ENCODE assay signal across 26 mouse cellular contexts in genomic region chr1:109971721-109972425, GRCm38 (mm10). TPM values are rescaled to one million over a fixed set of nuclear protein-coding genes. Genes with fewer than 3 reads are reported as not detected.
DNase-seq lines count a peak whose midpoint lies in the region; ATAC-seq and TF ChIP-seq lines count a peak whose summit lies in the region.
"Had no signal": no experiment of that assay in that cellular context is flagged by ENCODE, and none has a peak within 500 bp of the region (broad histone marks: within the 10 kb centered on the region; RNA-seq: fewer than 3 reads in every experiment).

No protein-coding gene starts in this region.

- no peaks in the 10 kb centered on the region; the same call in 1 of the 2 replicates for H3K4me1 ChIP-seq in limb, embryonic 12.5 days (replicated peaks)
- no peaks in the 10 kb centered on the region for H3K4me1 ChIP-seq in limb, embryonic 10.5 days
- H3K4me1 ChIP-seq in forebrain, embryonic 10.5 days: peaks cover 16% of the 10 kb centered on the region
- no peaks in the 10 kb centered on the region for H3K4me1 ChIP-seq in forebrain, postnatal 0 days (ENCODE audit: insufficient read depth)
- H3K4me1 ChIP-seq: embryonic facial prominence, embryonic 15.5 days; heart, embryonic 13.5 days had no signal

- no peak overlapping the region for H3K27ac ChIP-seq in limb, embryonic 12.5 days
- H3K27ac ChIP-seq in limb, embryonic 10.5 days: no peak overlapping the region
- H3K27ac ChIP-seq in forebrain, embryonic 10.5 days: peak overlapping the region; percentile 56; the same call in 1 of the 2 replicates
- no peak overlapping the region for H3K27ac ChIP-seq in forebrain, postnatal 0 days (ENCODE audit: low read depth, low read length)
- H3K27ac ChIP-seq: embryonic facial prominence, embryonic 15.5 days; gastrocnemius, adult 2 months; heart, embryonic 13.5 days; left cerebral cortex, adult 2 months had no signal

- no peak overlapping the region for H3K9ac ChIP-seq in limb, embryonic 12.5 days (replicated peaks)
- H3K9ac ChIP-seq in forebrain, postnatal 0 days: no peak overlapping the region
- H3K9ac ChIP-seq: embryonic facial prominence, embryonic 15.5 days; heart, embryonic 13.5 days had no signal

- peak; percentile 52; the same call in 1 of the 2 replicates for ATAC-seq in limb, embryonic 12.5 days (ENCODE audit: insufficient number of reproducible peaks, insufficient read depth, low FRiP score, low TSS enrichment, low read depth)
- peak; percentile 42 for ATAC-seq in forebrain, postnatal 0 days

- WGBS in limb, embryonic 12.5 days: 57% methylated on average over 5 of the region's 5 CpGs
- 84% methylated on average over 5 of the region's 5 CpGs for WGBS in limb, embryonic 10.5 days
- 48% methylated on average over 5 of the region's 5 CpGs for WGBS in forebrain, embryonic 10.5 days
- WGBS in forebrain, postnatal 0 days: 24% methylated on average over 5 of the region's 5 CpGs

- no peak overlapping the region for H3K4me2 ChIP-seq in limb, embryonic 12.5 days
- H3K4me2 ChIP-seq in forebrain, postnatal 0 days (ENCODE audit: low read depth): no peak overlapping the region
- H3K4me2 ChIP-seq: embryonic facial prominence, embryonic 15.5 days; heart, embryonic 13.5 days; liver, embryonic 11.5 days had no signal

- H3K4me3 ChIP-seq in limb, embryonic 12.5 days (replicated peaks): no peak overlapping the region
- no peak overlapping the region for H3K4me3 ChIP-seq in limb, embryonic 10.5 days
- H3K4me3 ChIP-seq in forebrain, embryonic 10.5 days: no peak overlapping the region
- H3K4me3 ChIP-seq in forebrain, postnatal 0 days (ENCODE audit: low read depth, low read length): no peak overlapping the region
- H3K4me3 ChIP-seq: embryonic facial prominence, embryonic 15.5 days; gastrocnemius, adult 2 months; heart, embryonic 13.5 days; left cerebral cortex, adult 2 months had no signal

- no peaks in the 10 kb centered on the region for H3K36me3 ChIP-seq in limb, embryonic 12.5 days
- no peaks in the 10 kb centered on the region for H3K36me3 ChIP-seq in limb, embryonic 10.5 days
- no peaks in the 10 kb centered on the region for H3K36me3 ChIP-seq in forebrain, embryonic 10.5 days (replicated peaks)
- H3K36me3 ChIP-seq in forebrain, postnatal 0 days (ENCODE audit: insufficient read depth): no peaks in the 10 kb centered on the region
- H3K36me3 ChIP-seq: embryonic facial prominence, embryonic 15.5 days; heart, embryonic 13.5 days had no signal

- H3K27me3 ChIP-seq in limb, embryonic 12.5 days: no peaks in the 10 kb centered on the region
- H3K27me3 ChIP-seq in limb, embryonic 10.5 days (ENCODE audit: low read depth, poor library complexity, severe bottlenecking): no peaks in the 10 kb centered on the region
- no peaks in the 10 kb centered on the region for H3K27me3 ChIP-seq in forebrain, embryonic 10.5 days (ENCODE audit: poor library complexity, severe bottlenecking)
- no peaks in the 10 kb centered on the region for H3K27me3 ChIP-seq in forebrain, postnatal 0 days (ENCODE audit: insufficient read depth, low read length)
- H3K27me3 ChIP-seq: embryonic facial prominence, embryonic 15.5 days; heart, embryonic 13.5 days had no signal

- H3K9me3 ChIP-seq in limb, embryonic 12.5 days: no peaks in the 10 kb centered on the region
- H3K9me3 ChIP-seq in limb, embryonic 10.5 days (replicated peaks): no peaks in the 10 kb centered on the region
- no peaks in the 10 kb centered on the region for H3K9me3 ChIP-seq in forebrain, embryonic 10.5 days
- H3K9me3 ChIP-seq in forebrain, postnatal 0 days (ENCODE audit: low read length): no peaks in the 10 kb centered on the region
- H3K9me3 ChIP-seq: embryonic facial prominence, embryonic 15.5 days; heart, embryonic 13.5 days had no signal

- no peak for TF ChIP-seq CTCF in forebrain, postnatal 0 days (IDR thresholded peaks at IDR 0.05; ENCODE audit: low read depth)

- DNase-seq in limb, embryonic 10.5 days (ENCODE audit: low spot score): no peak
- peak; percentile 42 for DNase-seq in embryo, embryonic 10.5 days (ENCODE audit: low spot score)
- DNase-seq in forebrain, embryonic 10.5 days (ENCODE audit: extremely low spot score, low spot score): peak; percentile 17
- no peak for DNase-seq in forebrain, postnatal 0 days
- no peak for DNase-seq in thymus, adult 18-20 months
- no peak for DNase-seq in kidney, postnatal 4 days
- DNase-seq: adrenal gland, postnatal 36 days; cerebellum, adult 18-20 months; cerebellum, postnatal 36 days; gastrocnemius, adult 2 months; heart, postnatal 36 days; kidney, adult 9 months; kidney, postnatal 36 days; layer of hippocampus, adult 9-11 months; left cerebral cortex, postnatal 4 days; lung, adult 2 months; lung, postnatal 36 days; right cerebral cortex, postnatal 4 days had no signal

RNA-seq across cellular contexts. Expression of gene Cdh7, which starts 10.4 kb away (rescaled TPM):
- 0.59 and 1.1 TPM in 2 replicates for polyA plus RNA-seq in limb, embryonic 12.5 days (2016; fragmentation: Nextera tagmentation; extraction: Ambion mirVana)
- polyA plus RNA-seq in limb, embryonic 10.5 days (2016; fragmentation: Nextera tagmentation; extraction: Ambion mirVana): 0.08 and 0.40 TPM in 2 replicates
- 3.3 and 6.4 TPM in 2 replicates for polyA plus RNA-seq in forebrain, embryonic 10.5 days (2016; fragmentation: Nextera tagmentation; extraction: Ambion mirVana)
- total RNA-seq in forebrain, postnatal 0 days (2014; rRNA removed): 11.7 and 21.9 TPM in 2 replicates
- 7.6 and 10.2 TPM in 2 replicates for polyA plus RNA-seq in forebrain, postnatal 0 days (2015; fragmentation: Nextera tagmentation; extraction: Ambion mirVana)
- total RNA-seq: gastrocnemius, adult 2 months; heart, postnatal 36 days; megakaryocyte-erythroid progenitor cell, adult 5-6 weeks had no signal
- polyA plus RNA-seq: C2C12; gonadal fat pad, adult 2 months; lung, adult 2 months had no signal

Comparison
In these comparisons a context has a peak if more than half of its experiments do, and no peak if none do; other contexts are left out.
1. DNase-seq: peak in embryo, embryonic 10.5 days (single experiment) and forebrain, embryonic 10.5 days (single experiment); none in limb, embryonic 10.5 days (single experiment), forebrain, postnatal 0 days (single experiment), thymus, adult 18-20 months (0 of 2) and kidney, postnatal 4 days (0 of 2).